Mouse (Mus musculus) bone marrow, adult 2 months (tissue): Measurements from ENCODE around the gene D430041D05Rik.

Experiments
- CTCF ChIP-seq: fragments of 200-500 bp; IDR thresholded peaks from 2 replicates; pipeline ENCODE4 v1.5.1; 2011; ENCODE audit warnings: low read length, control low read depth; ENCODE audit not compliant: control insufficient read depth, insufficient read depth
- POLR2A ChIP-seq: fragments of 200-500 bp; IDR thresholded peaks from 2 replicates; pipeline ENCODE4 v1.6.1; 2011; ENCODE audit warnings: low read depth, mild to moderate bottlenecking, control low read depth, low read length, borderline replicate concordance; ENCODE audit not compliant: control insufficient read depth

GRCm38 (mm10) chr2:104283401-104283955 lies 127.3 kb downstream of the D430041D05Rik start:
- TF ChIP-seq POLR2A: no peak
- no peak for TF ChIP-seq CTCF
